Mouse (Mus musculus) neural tube, embryonic 14.5 days (tissue): ENCODE measurements at regions not wholly inside any gene's neighbourhood (a gene's known extent, or its start where the extent isn't known, plus 50 kb on each side); places are given as distances from the start of the nearest gene placed in this dataset.

Experiments used
- ATAC-seq: fragments of 200-750 bp; cut with Nextera tagmentation; 2 replicates; pipeline ENCODE4 v1.8.0; 2017; ENCODE audit warnings: low read depth, mild to moderate bottlenecking, moderate TSS enrichment, moderate library complexity
- H3K27ac ChIP-seq: fragments of 300-500 bp; sonication (generic); 2 replicates; pipeline ENCODE4 v1.5.1; 2014; ENCODE audit warnings: low read depth, mild to moderate bottlenecking, control low read depth, low read length, moderate library complexity, mixed read lengths
- H3K27me3 ChIP-seq: fragments of 300-500 bp; sonication (generic); 2 replicates; pipeline ENCODE4 v1.6.1; 2014; ENCODE audit warnings: low read length; ENCODE audit not compliant: control insufficient read depth, insufficient read depth
- H3K36me3 ChIP-seq: fragments of 300-500 bp; sonication (generic); 2 replicates; pipeline ENCODE4 v1.6.1; 2014; ENCODE audit warnings: low read length, mixed read lengths; ENCODE audit not compliant: control insufficient read depth, insufficient read depth
- H3K4me1 ChIP-seq: fragments of 300-500 bp; sonication (generic); 2 replicates; pipeline ENCODE4 v1.6.1; 2014; ENCODE audit warnings: low read length; ENCODE audit not compliant: control insufficient read depth, insufficient read depth
- H3K4me2 ChIP-seq: fragments of 300-500 bp; sonication (generic); 2 replicates; pipeline ENCODE4 v1.6.1; 2014; ENCODE audit warnings: mild to moderate bottlenecking, low read depth, low read length, control low read depth
- H3K4me3 ChIP-seq: fragments of 300-500 bp; sonication (generic); 2 replicates; pipeline ENCODE4 v1.5.1; 2014; ENCODE audit warnings: low read depth, low read length, control low read depth, mixed read lengths
- H3K9ac ChIP-seq: fragments of 300-500 bp; sonication (generic); replicated peaks from 2 replicates; pipeline ENCODE4 v1.6.1; 2014; ENCODE audit warnings: low read depth, mild to moderate bottlenecking, control low read depth, low read length, mixed read lengths
- H3K9me3 ChIP-seq: fragments of 300-500 bp; sonication (generic); 2 replicates; pipeline ENCODE4 v1.6.1; 2016; ENCODE audit warnings: low read length; ENCODE audit not compliant: control insufficient read depth
- WGBS: fragments of 180-500 bp; shearing (Covaris S2); extraction: QIAGEN DNeasy Blood & Tissue Kit; methylation state at CpG from one replicate; pipeline ENCODE4 v1.1.7; 2014; 5-methylcytosine and 5-hydroxymethylcytosine counted together

- H3K36me3 ChIP-seq = no peaks in the 10 kb centered on the region
- 92% methylated on average over 8 of the region's 8 CpGs for WGBS
- no peaks in the 10 kb centered on the region for H3K4me1 ChIP-seq
- no peak for ATAC-seq
- H3K27me3 ChIP-seq = no peaks in the 10 kb centered on the region
- no peak overlapping the region for H3K27ac ChIP-seq
- no peak overlapping the region for H3K4me3 ChIP-seq
- no peak overlapping the region for H3K4me2 ChIP-seq
- no peaks in the 10 kb centered on the region for H3K9me3 ChIP-seq
- no peak overlapping the region for H3K9ac ChIP-seq
These were observed 88.9 kb downstream of the Emp1 start for GRCm38 (mm10) chr6:135451165-135451797.

- ATAC-seq = no peak
- WGBS = 92% methylated on average over 3 of the region's 3 CpGs
- no peak overlapping the region for H3K4me2 ChIP-seq
- no peak overlapping the region for H3K9ac ChIP-seq
- H3K27ac ChIP-seq = no peak overlapping the region
- no peak overlapping the region for H3K4me3 ChIP-seq
- no peaks in the 10 kb centered on the region for H3K36me3 ChIP-seq
- no peaks in the 10 kb centered on the region for H3K4me1 ChIP-seq
- no peaks in the 10 kb centered on the region for H3K9me3 ChIP-seq
- no peaks in the 10 kb centered on the region for H3K27me3 ChIP-seq
These were observed 90.7 kb downstream of the Emp1 start for GRCm38 (mm10) chr6:135453041-135453440.

- H3K9ac ChIP-seq = no peak overlapping the region
- ATAC-seq = no peak
- H3K36me3 ChIP-seq = no peaks in the 10 kb centered on the region
- no peaks in the 10 kb centered on the region for H3K27me3 ChIP-seq
- no peaks in the 10 kb centered on the region for H3K9me3 ChIP-seq
- no peaks in the 10 kb centered on the region for H3K4me1 ChIP-seq
- no peak overlapping the region for H3K4me2 ChIP-seq
- WGBS = 47% methylated on average over 6 of the region's 6 CpGs
- no peak overlapping the region for H3K27ac ChIP-seq
- H3K4me3 ChIP-seq = no peak overlapping the region
These were observed 110.2 kb downstream of the Emp1 start for GRCm38 (mm10) chr6:135472495-135472894.

GRCm38 (mm10) chr6:135473146-135473545 is 110.8 kb downstream of the Emp1 start:
- no peaks in the 10 kb centered on the region for H3K27me3 ChIP-seq
- no peaks in the 10 kb centered on the region for H3K4me1 ChIP-seq
- no peaks in the 10 kb centered on the region for H3K36me3 ChIP-seq
- no peaks in the 10 kb centered on the region for H3K9me3 ChIP-seq
- no peak overlapping the region for H3K9ac ChIP-seq
- no peak overlapping the region for H3K27ac ChIP-seq
- ATAC-seq = no peak
- WGBS = 90% methylated on average over 4 of the region's 4 CpGs
- no peak overlapping the region for H3K4me3 ChIP-seq
- H3K4me2 ChIP-seq = no peak overlapping the region

- Histone ChIP-seq H3K9ac (no peak overlapping the region), H3K36me3 (no peaks in the 10 kb centered on the region), H3K27ac (no peak overlapping the region), H3K9me3 (no peaks in the 10 kb centered on the region), H3K4me3 (no peak overlapping the region), H3K27me3 (no peaks in the 10 kb centered on the region), H3K4me1 (no peaks in the 10 kb centered on the region), H3K4me2 (no peak overlapping the region)
- ATAC-seq = no peak
- WGBS = 57% methylated on average over 2 of the region's 2 CpGs
These were observed 126.5 kb downstream of the Emp1 start for GRCm38 (mm10) chr6:135488795-135489194.

- Histone ChIP-seq H3K27ac (no peak overlapping the region), H3K9me3 (no peaks in the 10 kb centered on the region), H3K36me3 (no peaks in the 10 kb centered on the region), H3K4me3 (no peak overlapping the region), H3K27me3 (no peaks in the 10 kb centered on the region), H3K4me2 (no peak overlapping the region), H3K4me1 (no peaks in the 10 kb centered on the region), H3K9ac (no peak overlapping the region)
- no peak for ATAC-seq
- 94% methylated on average over 1 of the region's 1 CpGs for WGBS
These were observed 131.6 kb downstream of the Emp1 start for GRCm38 (mm10) chr6:135493983-135494382.

GRCm38 (mm10) chr6:135495841-135496240 is 133.5 kb downstream of the Emp1 start:
- Histone ChIP-seq H3K27me3 (no peaks in the 10 kb centered on the region), H3K4me1 (no peaks in the 10 kb centered on the region), H3K27ac (no peak overlapping the region), H3K36me3 (no peaks in the 10 kb centered on the region), H3K4me3 (no peak overlapping the region), H3K4me2 (no peak overlapping the region), H3K9ac (no peak overlapping the region), H3K9me3 (no peaks in the 10 kb centered on the region)
- WGBS = 81% methylated on average over 2 of the region's 2 CpGs
- ATAC-seq = no peak

GRCm38 (mm10) chr6:135498592-135498991 is 136.2 kb downstream of the Emp1 start:
- Histone ChIP-seq H3K9ac (no peak overlapping the region), H3K36me3 (no peaks in the 10 kb centered on the region)
- no peak for ATAC-seq

GRCm38 (mm10) chr6:135500381-135500780 is 138.0 kb downstream of the Emp1 start:
- no peak overlapping the region for H3K9ac ChIP-seq
- H3K4me2 ChIP-seq = no peak overlapping the region
- H3K9me3 ChIP-seq = no peaks in the 10 kb centered on the region
- no peak for ATAC-seq
- H3K4me1 ChIP-seq = no peaks in the 10 kb centered on the region
- 58% methylated on average over 3 of the region's 3 CpGs for WGBS
- no peaks in the 10 kb centered on the region for H3K27me3 ChIP-seq
- no peak overlapping the region for H3K27ac ChIP-seq
- no peak overlapping the region for H3K4me3 ChIP-seq
- no peaks in the 10 kb centered on the region for H3K36me3 ChIP-seq

More at GRCm38 (mm10) chr6:135498592-135498991, 136.2 kb downstream of the Emp1 start:
- H3K9me3 ChIP-seq = no peaks in the 10 kb centered on the region
- no peak overlapping the region for H3K4me3 ChIP-seq
- H3K4me2 ChIP-seq = no peak overlapping the region
- H3K27me3 ChIP-seq = no peaks in the 10 kb centered on the region
- 93% methylated on average over 6 of the region's 6 CpGs for WGBS
- no peak overlapping the region for H3K27ac ChIP-seq
- no peaks in the 10 kb centered on the region for H3K4me1 ChIP-seq
